Mouse (Mus musculus): ENCODE measurements around the gene Casp9.
"Not testable (repeated sequence)": the region's sequence is repeated elsewhere in the genome, so short reads cannot be mapped to it uniquely, and the experiment has no call there.

Casp9 gene

GRCm38 (mm10) chr4:141793282-141794151 lies at the start of gene Casp9:
TSS of gene Casp9 (plus strand) at chr4:141793612.
- peak; percentile 97 for DNase-seq (ENCODE audit: low spot score in 2 of 2)

GRCm38 (mm10) chr4:141746578-141747346 lies 46.6 kb upstream of the Casp9 start, which contains the start of gene Agmat:
TSS of gene Agmat (plus strand) at chr4:141746672.
- no peak for DNase-seq (ENCODE audit: low spot score in 2 of 2)

DNA sequence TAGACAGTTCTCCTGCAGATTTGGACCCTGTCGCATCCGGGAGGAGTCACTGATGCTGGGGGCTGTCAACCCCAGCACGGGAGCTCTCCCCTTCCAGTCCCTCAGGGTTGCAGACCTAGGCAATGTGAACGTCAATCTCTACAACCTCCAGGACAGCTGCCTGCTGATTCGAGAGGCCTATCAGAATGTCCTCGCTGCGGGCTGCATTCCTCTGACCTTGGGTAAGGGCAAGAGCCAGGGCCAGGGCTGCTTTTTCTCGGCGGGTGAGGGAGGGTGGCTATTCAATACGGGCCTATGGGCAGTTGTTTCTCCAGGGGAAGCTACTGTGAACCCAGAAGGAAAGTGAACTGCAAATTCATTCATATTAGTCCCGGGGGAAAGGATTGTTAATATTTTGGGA lies 43.9 kb upstream of the Casp9 start:
- no peak for DNase-seq (ENCODE audit: low spot score in 2 of 2)

GRCm38 (mm10) chr4:141750826-141751225 lies 42.6 kb upstream of the Casp9 start:
- no peak for DNase-seq (ENCODE audit: low spot score in 2 of 2)

DNA sequence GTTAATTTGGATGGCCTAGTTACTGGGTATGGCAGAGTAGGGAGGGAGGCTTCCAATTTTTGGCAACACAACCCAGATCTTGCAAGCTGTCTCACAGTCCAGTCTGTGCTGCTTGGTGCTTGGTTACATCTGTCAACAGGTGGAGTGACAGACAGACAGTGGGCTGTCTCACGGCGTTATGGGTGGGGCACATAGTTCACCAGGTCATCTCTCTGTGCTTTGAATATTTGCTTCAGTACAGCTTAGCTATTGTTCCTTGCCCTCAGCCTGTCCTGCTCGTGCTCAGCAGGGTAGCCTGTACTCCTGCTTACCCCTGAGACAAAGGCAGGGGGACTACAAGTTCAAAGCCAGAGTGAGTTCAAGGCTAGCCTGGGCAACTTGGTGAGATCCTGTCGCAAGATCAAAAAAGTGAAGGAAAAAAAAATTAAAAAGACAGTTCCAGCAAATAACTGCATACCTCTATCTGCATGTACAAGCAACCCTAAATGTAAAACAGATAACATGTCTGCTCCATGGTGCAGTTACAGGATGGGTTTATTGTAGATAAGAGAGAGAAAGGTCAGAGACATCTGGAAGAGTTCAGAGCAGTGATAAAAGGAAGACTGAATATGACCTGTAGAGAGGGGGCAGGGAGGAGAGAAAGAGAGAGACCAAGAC lies 41.9 kb upstream of the Casp9 start:
- no peak for DNase-seq (ENCODE audit: low spot score in 2 of 2)

DNA sequence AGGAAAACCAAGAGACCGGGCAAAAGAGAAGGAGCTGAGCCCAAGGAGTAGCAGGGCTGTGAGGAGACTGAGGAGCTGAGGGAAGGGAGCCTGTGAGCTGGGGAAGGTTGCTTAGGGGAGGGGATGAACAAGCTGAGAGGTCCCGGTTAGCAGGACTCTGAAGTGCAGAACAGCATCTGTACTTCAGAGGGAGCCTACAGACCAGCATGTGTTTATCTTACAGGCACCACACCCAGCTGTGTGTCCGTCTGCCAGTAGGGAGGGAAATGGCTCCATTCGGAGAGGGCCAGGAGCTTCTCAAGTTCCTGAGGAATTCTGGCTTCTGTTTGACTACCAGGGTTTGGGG lies 41.4 kb upstream of the Casp9 start:
- no peak for DNase-seq (ENCODE audit: low spot score in 2 of 2)

DNA sequence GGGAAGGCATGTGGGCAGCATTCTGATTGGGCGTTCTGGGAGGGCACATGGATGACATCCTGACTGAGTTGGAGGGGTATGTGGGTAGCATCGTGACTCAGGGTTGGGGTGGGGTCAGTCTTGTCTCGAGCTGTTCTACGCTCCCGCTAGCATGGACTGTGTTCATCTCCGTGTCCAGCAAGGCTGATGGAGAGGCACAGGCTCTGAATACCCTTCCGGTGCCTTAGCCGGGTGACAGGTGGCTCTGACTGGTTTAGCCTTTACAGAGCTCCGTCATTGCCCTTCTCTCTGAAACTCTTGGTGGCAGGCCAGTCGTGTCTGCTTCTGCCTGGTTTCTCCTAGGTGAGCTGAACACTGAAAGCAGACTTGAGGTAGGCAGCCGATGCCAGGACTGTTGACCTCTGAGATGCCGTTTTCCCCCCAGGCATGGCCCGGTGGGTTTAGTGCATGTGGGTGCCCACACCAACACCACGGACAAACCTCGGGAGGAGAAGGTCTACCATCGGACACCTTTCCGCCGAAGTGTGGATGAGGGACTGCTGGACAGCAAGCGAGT lies 38.0 kb upstream of the Casp9 start:
- DNase-seq (ENCODE audit: low spot score in 2 of 2), result no peak

DNA sequence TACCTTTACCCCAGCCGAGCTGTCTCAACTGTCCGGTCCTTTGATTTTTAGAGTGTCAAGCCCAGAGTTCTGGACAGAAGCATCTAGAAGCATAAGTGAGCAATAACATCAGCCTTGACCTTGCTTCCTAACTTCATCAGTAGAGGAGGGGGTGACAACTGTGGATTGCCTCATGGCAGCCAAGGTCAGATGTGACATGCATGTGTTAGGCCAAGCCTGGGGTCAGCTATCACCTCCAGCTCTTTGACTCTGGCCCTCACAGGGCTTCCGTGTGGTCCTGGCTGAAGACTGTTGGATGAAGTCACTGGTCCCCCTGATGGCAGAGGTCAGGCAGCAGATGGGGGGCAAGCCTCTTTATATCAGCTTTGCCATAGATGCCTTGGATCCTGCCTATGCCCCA lies 36.3 kb upstream of the Casp9 start:
- DNase-seq (ENCODE audit: low spot score in 2 of 2), result no peak

DNA sequence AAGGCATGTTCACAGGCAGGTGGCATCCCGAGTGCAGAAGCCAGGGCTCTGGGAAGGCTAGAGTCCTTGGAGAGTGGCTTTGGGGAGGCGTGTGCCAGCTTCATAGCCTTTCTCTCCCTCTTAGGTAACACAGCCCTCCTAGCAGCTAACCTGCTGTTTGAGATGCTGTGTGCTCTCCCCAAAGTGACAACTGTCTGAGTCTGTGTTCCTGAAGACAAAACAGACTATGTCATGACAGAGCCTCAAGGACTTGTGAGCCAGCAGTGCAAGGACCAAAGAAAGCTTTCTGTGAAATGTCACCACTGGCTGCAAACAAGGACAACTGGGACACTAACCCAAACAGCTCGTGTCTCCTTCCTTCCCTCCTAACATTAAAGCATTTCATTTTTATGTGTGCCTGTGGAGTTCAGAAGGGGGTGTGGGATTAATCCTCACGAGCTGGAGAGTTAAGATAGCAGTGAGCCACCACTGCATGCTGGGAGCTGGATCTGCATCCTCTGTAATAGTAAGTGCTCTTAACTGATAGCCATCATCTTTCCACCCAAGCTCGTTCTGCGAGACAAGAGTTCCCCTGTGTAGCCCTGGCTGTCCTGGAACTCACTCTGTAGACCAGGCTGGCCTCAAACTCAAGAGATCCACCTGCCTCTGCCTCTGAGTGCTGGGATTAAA lies 34.4 kb upstream of the Casp9 start:
- no peak for DNase-seq (ENCODE audit: low spot score in 2 of 2)

GRCm38 (mm10) chr4:141760942-141761341 lies 32.5 kb upstream of the Casp9 start:
- DNase-seq (ENCODE audit: low spot score in 2 of 2), result no peak

- DNase-seq (ENCODE audit: low spot score in 2 of 2), result no peak
Measured at GRCm38 (mm10) chr4:141762102-141762598, 31.3 kb upstream of the Casp9 start.

DNA sequence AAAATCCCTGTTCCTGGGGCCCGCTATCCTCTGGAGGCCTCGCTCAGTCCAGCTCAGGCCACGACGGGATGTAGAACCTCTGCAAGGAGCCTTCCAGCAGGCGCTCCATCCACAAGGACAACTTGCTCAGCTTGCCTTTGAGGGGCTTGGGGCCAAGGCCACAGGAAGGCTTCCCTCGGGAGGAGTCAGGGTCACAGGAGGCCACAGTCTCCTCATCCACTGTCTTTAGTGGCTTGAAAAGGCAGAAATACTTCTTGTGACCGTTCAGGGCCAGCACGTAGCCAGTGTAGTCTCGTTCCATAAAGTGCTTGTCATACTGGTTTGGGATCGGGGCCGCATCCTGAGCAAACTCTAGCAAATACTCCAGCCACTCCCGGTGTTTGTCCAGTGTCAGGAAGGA lies 29.9 kb upstream of the Casp9 start:
- DNase-seq (ENCODE audit: low spot score in 2 of 2), result no peak

DNA sequence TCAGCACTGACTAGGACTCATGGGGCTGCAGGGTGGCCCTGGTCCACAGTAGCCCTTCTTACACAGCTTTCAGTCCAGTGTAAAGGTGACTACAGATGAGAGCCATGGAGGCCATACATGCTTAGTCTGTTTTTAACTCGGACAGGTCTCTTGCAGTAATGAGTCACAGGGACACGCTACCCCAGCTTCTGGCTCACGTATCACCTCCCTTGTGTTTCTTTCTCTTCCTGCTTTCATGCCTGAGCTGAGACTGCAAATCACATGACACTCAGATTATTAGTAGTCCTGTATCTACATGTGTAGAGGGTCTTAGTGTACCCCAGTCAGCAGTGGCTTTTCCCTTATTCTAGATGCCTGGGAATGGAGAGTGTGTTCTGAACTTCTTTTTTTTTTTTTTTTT lies 28.4 kb upstream of the Casp9 start:
- DNase-seq (ENCODE audit: low spot score in 2 of 2), result no peak

DNA sequence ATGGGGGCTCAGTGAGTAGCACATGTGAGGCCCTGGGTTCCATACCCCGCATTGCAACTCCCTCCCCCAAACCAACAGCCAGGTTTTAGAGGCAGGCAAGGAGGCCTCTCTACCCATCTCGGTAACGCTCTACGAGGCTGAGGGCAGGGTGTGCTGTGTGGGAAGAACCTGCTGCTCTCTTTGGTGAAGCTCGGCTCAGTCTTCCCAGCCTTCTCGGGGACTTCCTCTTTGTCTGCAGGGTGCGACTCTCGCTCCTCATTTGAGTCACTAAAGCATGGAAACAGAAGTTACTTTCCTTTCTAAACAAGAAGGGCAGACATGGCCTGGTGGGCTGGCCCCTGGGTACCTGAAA lies 27.1 kb upstream of the Casp9 start:
- DNase-seq (ENCODE audit: low spot score in 2 of 2), result peak; percentile 39 to 47

DNA sequence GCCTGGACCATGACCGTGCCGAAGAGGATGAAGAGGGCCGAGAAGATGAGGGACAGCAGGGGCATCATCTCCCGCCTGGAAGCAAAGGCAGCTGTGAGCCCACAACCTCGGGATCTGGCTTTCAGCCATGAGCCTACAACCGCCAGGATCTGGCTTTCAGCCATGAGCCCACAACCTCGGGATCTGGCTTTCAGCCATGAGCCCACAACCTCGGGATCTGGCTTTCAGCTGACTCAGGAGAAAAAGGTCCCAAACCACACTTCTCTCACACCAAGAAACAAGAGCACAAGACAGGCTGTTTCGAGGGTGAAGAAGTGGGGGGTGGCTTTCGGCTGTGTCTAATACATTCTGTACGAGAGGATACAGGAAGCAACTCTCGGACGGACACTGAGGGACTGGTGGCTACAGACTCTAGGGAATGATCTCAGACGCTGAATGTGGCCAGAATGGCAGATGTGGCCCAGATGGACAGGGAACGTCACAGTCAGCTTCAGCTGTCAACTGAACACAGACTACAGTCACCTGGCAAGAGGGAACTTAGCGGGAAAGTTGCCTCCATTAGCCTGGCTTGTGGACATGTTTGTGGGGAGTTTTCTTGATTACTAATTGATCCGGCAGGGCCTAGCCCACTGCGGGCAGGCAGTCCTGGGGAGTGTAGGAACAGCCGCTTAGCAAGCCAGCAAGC lies 26.6 kb upstream of the Casp9 start:
- DNase-seq (ENCODE audit: low spot score in 2 of 2), result peak in 1 of 2 experiments; percentile 57

- no peak for DNase-seq (ENCODE audit: low spot score in 2 of 2)
Measured at GRCm38 (mm10) chr4:141767353-141768036, 25.9 kb upstream of the Casp9 start.

DNA sequence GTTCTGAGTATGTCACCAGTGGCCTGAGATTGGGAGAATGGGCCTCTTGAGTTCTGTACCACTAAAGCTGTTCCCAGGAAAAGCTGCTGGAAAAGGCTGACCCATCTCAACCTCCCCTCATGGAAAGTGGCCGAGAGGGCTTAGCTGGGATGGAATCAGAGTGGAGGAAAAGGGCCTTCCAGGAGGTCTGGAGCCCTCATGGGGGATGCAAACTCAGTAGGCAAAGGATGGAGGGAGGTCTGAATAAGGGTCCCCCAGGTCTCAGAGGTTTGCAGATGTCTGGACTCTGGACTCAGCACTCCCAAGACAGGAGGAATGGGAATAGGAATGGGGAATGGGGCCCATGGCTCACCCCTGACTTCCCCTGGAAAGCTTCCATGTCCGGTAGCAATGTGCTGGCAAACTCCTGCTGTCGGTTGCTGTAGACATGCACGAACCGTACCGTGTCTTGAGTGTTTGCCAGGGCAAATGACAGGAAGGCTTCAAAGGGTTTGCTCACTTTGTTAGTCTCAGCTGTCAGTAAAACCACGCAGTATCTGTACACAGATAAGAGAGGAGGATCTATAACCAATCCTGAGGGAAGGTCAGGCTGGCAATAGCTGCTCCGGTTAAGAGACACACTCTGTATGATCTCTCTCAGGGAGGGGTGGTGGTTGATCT lies 23.8 kb upstream of the Casp9 start:
- DNase-seq (ENCODE audit: low spot score in 2 of 2), result no peak

- DNase-seq (ENCODE audit: low spot score in 2 of 2), result no peak
Measured at GRCm38 (mm10) chr4:141771823-141772222, 21.6 kb upstream of the Casp9 start.

GRCm38 (mm10) chr4:141773019-141773418 lies 20.4 kb upstream of the Casp9 start:
- not testable (repeated sequence) for DNase-seq (ENCODE audit: low spot score in 2 of 2)

GRCm38 (mm10) chr4:141779828-141780227 lies 13.6 kb upstream of the Casp9 start:
- peak; percentile 55 to 69 for DNase-seq (ENCODE audit: low spot score in 2 of 2)
